Mouse (Mus musculus): ENCODE results near the gene Sdk2. TPM values are rescaled to one million over a fixed set of nuclear protein-coding genes. Genes with fewer than 3 reads are reported as not detected.

The Sdk2 gene
- total and polyA plus RNA-seq, 3 experiments, result 1.2 to 4.8 (median 1.3) TPM

DNA sequence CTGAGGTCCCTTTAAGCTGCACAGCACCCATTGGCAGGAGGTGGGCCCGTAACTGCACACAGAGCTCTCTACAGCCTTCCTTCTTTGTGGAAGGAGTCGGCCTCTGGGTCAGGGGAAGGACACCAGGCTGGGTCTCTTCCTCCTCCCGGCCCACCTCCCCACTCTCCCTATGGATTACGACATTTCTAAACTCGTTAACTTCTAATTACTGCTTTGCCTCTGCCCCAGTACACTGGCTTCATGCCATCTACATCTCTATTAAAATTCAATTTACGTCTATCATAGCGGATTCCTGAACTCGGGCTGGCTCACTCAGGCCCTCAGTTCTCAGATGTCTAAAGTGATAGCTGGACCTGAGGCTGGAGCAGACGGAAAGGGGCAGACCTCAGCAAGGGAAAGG is 133.2 kb downstream of the Sdk2 start:
- dilution Hi-C loops (cut with MboI; ENCODE audit: extremely low pct_ligation_motif_present, extremely low pct_unique_long_range_greater_than_20kb, low sequenced_read_pairs) (no loop called here), in situ Hi-C loops (cut with MboI; ENCODE audit: low pct_ligation_motif_present, low pct_unique_long_range_greater_than_20kb, low sequenced_read_pairs) (no loop called here)
- no peak for DNase-seq (ENCODE audit: extremely low read depth)
- H3K4me1 ChIP-seq (ENCODE audit: control insufficient read depth in 1 of 2, insufficient read depth in 2 of 2), result no peaks in the 10 kb centered on the region
- no peaks in the 10 kb centered on the region for H3K9me3 ChIP-seq (replicated peaks; ENCODE audit: low read length)
- peaks cover 47% of the 10 kb centered on the region for H3K27me3 ChIP-seq (replicated peaks)
- no peaks in the 10 kb centered on the region for H3K79me2 ChIP-seq (replicated peaks; ENCODE audit: control insufficient read depth, extremely low read depth, insufficient read depth, poor library complexity, severe bottlenecking)
- no peak overlapping the region for H3K4me3 ChIP-seq (replicated peaks in 1 of 3; ENCODE audit: low read depth in 2 of 3, low read length in 2 of 3, poor library complexity in 1 of 3)
- H3K9ac ChIP-seq (ENCODE audit: insufficient read depth, low read depth), result no peak overlapping the region
- no peaks in the 10 kb centered on the region for H3K36me3 ChIP-seq (replicated peaks in 1 of 2; ENCODE audit: control insufficient read depth in 1 of 2, insufficient read depth in 1 of 2, low read length in 1 of 2)
- no peak for TF ChIP-seq GABPA (IDR thresholded peaks at IDR 0.05; ENCODE audit: insufficient replicate concordance, low read depth, low read length)
- no peak for TF ChIP-seq POLR2A (IDR thresholded peaks at IDR 0.05; ENCODE audit: low read depth, low read length)
- TF ChIP-seq RAD21 (IDR thresholded peaks at IDR 0.05; ENCODE audit: low read depth, low read length), result no peak
- TF ChIP-seq KAT2A (IDR thresholded peaks at IDR 0.05; ENCODE audit: insufficient replicate concordance, low read length), result no peak
- no peak for TF ChIP-seq TCF12 (IDR thresholded peaks at IDR 0.05; ENCODE audit: low read depth, low read length)
- no peak for TF ChIP-seq NRF1 (IDR thresholded peaks at IDR 0.05; ENCODE audit: low read depth, low read length)
- TF ChIP-seq PAX5 (IDR thresholded peaks at IDR 0.05; ENCODE audit: low read length), result no peak
- TF ChIP-seq CHD2 (IDR thresholded peaks at IDR 0.05; ENCODE audit: low read length), result no peak
- no peak for TF ChIP-seq USF1 (IDR thresholded peaks at IDR 0.05; ENCODE audit: low read depth, low read length)
- TF ChIP-seq MAZ (IDR thresholded peaks at IDR 0.05; ENCODE audit: low read depth, low read length), result no peak
- no peak for TF ChIP-seq POLR2AphosphoS2 (IDR thresholded peaks at IDR 0.05; ENCODE audit: low read depth, low read length)
- no peak for TF ChIP-seq E2F4 (IDR thresholded peaks at IDR 0.05; ENCODE audit: insufficient replicate concordance, low read depth, low read length)
- TF ChIP-seq CTCF (conservative IDR thresholded peaks at IDR 0.05 in 1 of 2, IDR thresholded peaks at IDR 0.05 in 1 of 2; ENCODE audit: low read depth in 2 of 2, low read length in 2 of 2), result no peak
- TF ChIP-seq BHLHE40 (IDR thresholded peaks at IDR 0.05; ENCODE audit: low read depth, low read length), result no peak
- TF ChIP-seq ZMIZ1 (IDR thresholded peaks at IDR 0.05; ENCODE audit: low read depth, low read length), result no peak
- TF ChIP-seq ETS1 (conservative IDR thresholded peaks at IDR 0.05; ENCODE audit: low read depth, low read length), result no peak
- H3K4me2 ChIP-seq (ENCODE audit: insufficient read depth, low read depth, poor library complexity, severe bottlenecking), result no peak overlapping the region
- H3K27ac ChIP-seq (ENCODE audit: insufficient read depth, low read depth), result no peak overlapping the region

GRCm38 (mm10) chr11:113932909-113933308 is 133.9 kb downstream of the Sdk2 start:
- no peak for DNase-seq (ENCODE audit: extremely low read depth)
- TF ChIP-seq ZNF384 (IDR thresholded peaks at IDR 0.05; ENCODE audit: low read depth, low read length), result no peak
- TF ChIP-seq MAX (IDR thresholded peaks at IDR 0.05; ENCODE audit: low read length), result no peak
- no peak for TF ChIP-seq ZKSCAN1 (IDR thresholded peaks at IDR 0.05; ENCODE audit: borderline replicate concordance, low read depth, low read length)
- TF ChIP-seq NRF1 (IDR thresholded peaks at IDR 0.05; ENCODE audit: low read depth, low read length), result no peak
- no peak for TF ChIP-seq TCF12 (IDR thresholded peaks at IDR 0.05; ENCODE audit: low read depth, low read length)
- TF ChIP-seq USF2 (conservative IDR thresholded peaks at IDR 0.05; ENCODE audit: low read depth, low read length), result no peak
- no peak for TF ChIP-seq NELFE (IDR thresholded peaks at IDR 0.05; ENCODE audit: low read depth, low read length)
- no peak for TF ChIP-seq SMC3 (IDR thresholded peaks at IDR 0.05; ENCODE audit: low read depth, low read length)
- TF ChIP-seq MXI1 (IDR thresholded peaks at IDR 0.05; ENCODE audit: low read depth, low read length), result no peak
- in situ Hi-C loops (cut with MboI; ENCODE audit: low pct_ligation_motif_present, low pct_unique_long_range_greater_than_20kb, low sequenced_read_pairs), result no loop called here
- Histone ChIP-seq H3K4me2 (ENCODE audit: insufficient read depth, low read depth, poor library complexity, severe bottlenecking) (no peak overlapping the region), H3K79me2 (replicated peaks; ENCODE audit: control insufficient read depth, extremely low read depth, insufficient read depth, poor library complexity, severe bottlenecking) (no peaks in the 10 kb centered on the region), H3K27ac (ENCODE audit: insufficient read depth, low read depth) (no peak overlapping the region), H3K4me1 (ENCODE audit: control insufficient read depth in 1 of 2, insufficient read depth in 2 of 2) (no peaks in the 10 kb centered on the region), H3K9ac (ENCODE audit: insufficient read depth, low read depth) (no peak overlapping the region), H3K4me3 (replicated peaks in 1 of 3; ENCODE audit: low read depth in 2 of 3, low read length in 2 of 3, poor library complexity in 1 of 3) (no peak overlapping the region), H3K27me3 (replicated peaks) (peaks cover 48% of the 10 kb centered on the region), H3K9me3 (replicated peaks; ENCODE audit: low read length) (no peaks in the 10 kb centered on the region), H3K36me3 (replicated peaks in 1 of 2; ENCODE audit: control insufficient read depth in 1 of 2, insufficient read depth in 1 of 2, low read length in 1 of 2) (no peaks in the 10 kb centered on the region)
- dilution Hi-C loops (cut with MboI; ENCODE audit: extremely low pct_ligation_motif_present, extremely low pct_unique_long_range_greater_than_20kb, low sequenced_read_pairs), result no loop called here

Measured in CH12.LX (cell line).